Mouse (Mus musculus): Measurements from ENCODE around the gene Lonrf3.
A peak's percentile ranks its signal among the peaks of the same experiment; 100 is the strongest.

Gene Lonrf3

DNA sequence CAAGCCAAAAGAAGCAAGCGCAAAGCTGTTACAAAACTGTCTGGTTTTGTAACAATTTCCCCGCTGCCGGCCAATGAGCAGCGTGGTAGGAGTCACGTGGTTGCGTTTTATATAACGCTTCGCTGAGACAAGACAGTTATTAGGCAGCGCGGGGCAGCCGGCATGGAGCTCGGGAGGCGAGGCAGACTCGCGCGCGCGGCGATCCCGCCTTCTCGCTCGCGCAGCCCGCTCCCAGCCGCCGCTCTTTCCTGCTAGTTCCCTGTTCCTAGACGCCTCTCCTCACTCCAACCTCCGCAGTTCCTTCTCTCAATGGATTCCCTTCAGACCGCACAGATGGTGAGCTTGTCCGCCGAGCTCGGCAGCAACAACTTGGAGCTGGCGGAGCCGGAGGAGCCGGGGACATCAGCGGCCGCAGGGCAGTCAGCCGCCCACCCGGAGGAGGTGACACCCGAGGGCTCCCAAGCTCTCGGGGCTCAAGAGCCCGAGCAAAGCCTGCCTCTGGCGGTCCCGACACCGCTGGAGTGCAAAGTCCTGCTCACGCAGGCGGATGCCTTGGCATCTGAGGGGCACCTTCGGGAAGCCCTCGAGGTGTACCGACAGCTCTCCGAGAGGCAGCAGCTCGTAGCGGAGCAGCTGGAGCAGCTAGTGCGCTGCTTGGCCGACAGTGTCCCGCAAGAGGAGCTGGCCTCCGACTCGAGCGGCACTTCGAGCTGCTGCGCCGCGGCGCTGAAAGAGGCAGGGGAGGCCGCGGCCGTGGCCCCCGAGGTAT lies at the start of gene Lonrf3:
TSS of gene Lonrf3 (plus strand) at position 83 of the 769 bp plus-strand sequence.
- DNase-seq (ENCODE audit: extremely low spot score, low spot score): peak; percentile 54

GRCm38 (mm10) chrX:36278750-36279149 lies 49.4 kb upstream of the Lonrf3 start:
- no peak for DNase-seq (ENCODE audit: extremely low spot score, low spot score)

DNA sequence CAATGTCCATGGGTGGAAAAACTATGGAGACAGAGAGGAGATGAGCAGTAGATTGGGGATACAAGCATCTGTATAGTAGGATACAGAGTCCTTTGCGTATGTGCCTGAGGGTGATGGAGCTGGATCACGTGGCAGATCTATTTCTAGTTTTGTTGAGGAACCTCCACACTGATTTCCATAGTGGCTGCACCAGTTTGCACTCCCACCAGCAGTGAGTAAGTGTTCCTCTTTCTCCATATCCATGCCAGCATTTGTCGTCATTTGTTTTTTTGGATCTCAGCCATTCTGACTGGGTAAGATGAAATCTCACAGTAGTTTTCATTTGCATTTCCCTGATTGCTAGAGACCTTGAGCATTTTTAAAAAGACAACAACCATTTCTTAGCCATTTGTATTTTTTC lies 16.7 kb upstream of the Lonrf3 start:
- no peak for DNase-seq (ENCODE audit: extremely low spot score, low spot score)

- peak; percentile 24 for DNase-seq (ENCODE audit: extremely low spot score, low spot score)
These were observed 480 bp upstream of the Lonrf3 start for GRCm38 (mm10) chrX:36327491-36328255.

DNA sequence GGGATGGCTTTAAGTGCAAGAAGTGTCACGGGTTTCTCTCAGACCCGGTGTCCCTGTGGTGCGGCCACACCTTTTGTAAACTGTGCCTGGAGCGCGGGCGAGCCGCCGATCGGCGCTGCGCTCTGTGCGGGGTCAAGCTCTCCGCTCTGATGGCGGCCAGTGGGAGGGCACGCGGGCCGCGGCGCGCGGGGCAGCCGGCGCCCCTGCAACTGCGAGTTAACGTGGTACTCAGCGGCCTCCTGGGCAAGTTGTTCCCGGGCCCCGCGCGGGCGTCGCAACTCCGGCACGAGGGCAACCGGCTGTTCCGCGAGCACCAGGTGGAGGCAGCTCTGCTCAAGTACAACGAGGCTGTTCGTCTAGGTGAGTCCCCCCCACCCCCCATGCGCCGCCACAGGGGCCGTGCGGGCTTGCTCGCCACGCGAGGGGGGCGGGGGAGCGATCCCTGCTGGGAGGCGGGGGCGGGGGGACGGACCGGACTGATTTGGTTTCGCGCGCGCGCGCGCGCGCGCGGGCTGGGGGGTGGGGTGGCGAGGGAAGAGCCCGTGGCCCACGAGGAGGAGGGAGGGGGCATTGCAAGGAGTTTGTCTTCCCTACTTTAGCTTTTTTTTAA lies 992 bp downstream of the Lonrf3 start:
- DNase-seq (ENCODE audit: extremely low spot score, low spot score): peak; percentile 36

- peak; percentile 27 for DNase-seq (ENCODE audit: extremely low spot score, low spot score)
These were observed 1.8 kb downstream of the Lonrf3 start for GRCm38 (mm10) chrX:36329849-36330411.

DNA sequence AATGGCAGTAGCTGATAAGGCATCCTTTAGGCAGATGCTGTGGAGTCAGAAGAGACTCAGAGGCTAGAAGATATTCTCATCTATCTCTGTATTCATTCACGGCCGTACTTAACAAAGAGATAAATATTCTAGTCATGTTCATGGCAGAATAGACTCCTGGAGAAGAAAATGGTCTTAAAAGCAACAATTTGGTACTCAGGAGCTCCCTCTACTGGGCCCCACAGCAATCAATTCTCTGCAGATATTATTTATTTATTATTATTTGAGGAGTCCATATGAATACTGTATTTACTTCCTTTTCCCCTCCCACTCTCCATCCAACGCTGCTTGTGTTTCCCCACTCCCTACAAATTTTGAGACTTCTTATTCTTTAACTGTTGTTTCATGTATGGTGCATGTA lies 24.3 kb downstream of the Lonrf3 start:
- DNase-seq (ENCODE audit: extremely low spot score, low spot score): no peak

GRCm38 (mm10) chrX:36385340-36385739 lies 57.2 kb downstream of the Lonrf3 start:
- DNase-seq (ENCODE audit: extremely low spot score, low spot score): no peak

DNA sequence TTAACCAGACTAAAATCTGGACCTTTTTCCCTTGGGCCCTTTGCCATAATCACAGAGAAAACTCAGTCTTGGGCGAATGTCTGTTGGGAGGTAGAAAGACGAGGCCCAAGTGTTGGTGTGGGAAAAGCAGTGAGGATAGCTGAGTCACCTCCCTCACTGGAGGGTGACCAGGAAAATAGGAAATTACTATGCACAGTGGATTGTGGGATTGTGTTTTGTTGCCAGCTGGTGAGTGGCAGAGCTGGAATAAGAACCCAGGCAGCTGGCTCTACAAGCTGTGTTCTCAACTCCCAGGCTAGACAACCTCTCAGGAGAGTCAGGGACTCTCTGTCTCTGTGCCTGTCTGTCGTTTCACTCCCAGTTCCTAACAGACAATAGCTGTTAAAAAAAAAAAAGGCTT lies 61.8 kb downstream of the Lonrf3 start:
- DNase-seq (ENCODE audit: extremely low spot score, low spot score): no peak

DNA sequence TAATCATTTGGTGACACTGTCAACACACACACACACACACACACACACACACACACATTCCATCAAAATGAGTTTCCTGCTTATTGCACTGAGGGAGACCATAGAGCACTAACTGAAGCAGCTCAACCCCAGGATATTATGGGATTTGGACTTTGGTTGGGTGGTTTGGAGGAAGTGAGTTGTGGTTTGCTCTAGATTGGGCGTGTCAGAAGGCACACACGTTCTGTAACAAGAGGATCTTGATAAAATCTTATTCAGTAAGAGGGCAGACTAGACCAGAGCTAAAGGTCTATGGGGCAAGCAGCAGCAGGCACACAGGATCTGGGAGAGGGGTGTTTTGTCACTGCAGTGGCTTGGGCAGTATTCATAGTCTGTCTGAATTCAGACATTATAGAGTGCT lies 62.4 kb downstream of the Lonrf3 start:
- no peak for DNase-seq (ENCODE audit: extremely low spot score, low spot score)

- no peak for DNase-seq (ENCODE audit: extremely low spot score, low spot score)
These were observed 64.5 kb downstream of the Lonrf3 start for GRCm38 (mm10) chrX:36392672-36393071.

DNA sequence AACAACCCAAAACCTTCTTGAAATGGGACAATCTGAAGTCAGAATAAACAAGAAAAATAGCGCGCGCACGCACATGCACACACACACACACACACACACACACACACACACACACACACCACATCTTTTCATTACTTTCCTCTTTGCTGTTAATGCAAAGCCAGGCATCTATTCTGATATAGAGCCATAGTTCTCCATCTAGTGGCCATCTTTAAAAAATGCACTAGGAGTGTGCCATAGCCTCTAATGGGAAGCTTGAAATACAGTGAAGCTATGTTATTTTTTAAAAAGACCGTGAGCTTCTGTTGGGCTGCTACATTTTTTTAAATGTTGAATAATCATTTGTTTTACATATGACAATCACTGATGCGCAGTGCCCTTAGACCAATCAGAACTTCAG lies 65.1 kb downstream of the Lonrf3 start:
- DNase-seq (ENCODE audit: extremely low spot score, low spot score): no peak

DNA sequence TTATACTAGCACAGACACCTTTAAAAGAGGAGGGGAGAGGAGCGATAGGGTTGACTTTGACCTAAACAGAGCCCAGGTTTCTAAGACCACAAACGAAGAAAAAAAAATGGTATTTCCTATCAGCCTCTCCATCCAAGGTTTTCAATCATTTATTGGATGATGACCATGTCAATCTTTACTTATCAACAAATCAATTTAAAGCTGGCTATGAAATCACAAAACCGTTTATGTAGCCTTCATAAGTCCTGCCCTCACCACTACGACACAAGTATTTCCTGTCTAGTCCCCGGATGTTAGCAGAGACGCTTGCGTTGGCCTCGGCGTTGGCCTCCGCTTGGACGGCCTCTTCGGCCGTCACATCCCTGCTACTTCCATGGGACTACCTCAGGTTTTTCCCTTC lies 72.8 kb downstream of the Lonrf3 start, which contains the start of gene Gm6268:
TSS of gene Gm6268 (plus strand) at position 301 of the 400 bp plus-strand sequence.
- DNase-seq (ENCODE audit: extremely low spot score, low spot score): no peak

DNA sequence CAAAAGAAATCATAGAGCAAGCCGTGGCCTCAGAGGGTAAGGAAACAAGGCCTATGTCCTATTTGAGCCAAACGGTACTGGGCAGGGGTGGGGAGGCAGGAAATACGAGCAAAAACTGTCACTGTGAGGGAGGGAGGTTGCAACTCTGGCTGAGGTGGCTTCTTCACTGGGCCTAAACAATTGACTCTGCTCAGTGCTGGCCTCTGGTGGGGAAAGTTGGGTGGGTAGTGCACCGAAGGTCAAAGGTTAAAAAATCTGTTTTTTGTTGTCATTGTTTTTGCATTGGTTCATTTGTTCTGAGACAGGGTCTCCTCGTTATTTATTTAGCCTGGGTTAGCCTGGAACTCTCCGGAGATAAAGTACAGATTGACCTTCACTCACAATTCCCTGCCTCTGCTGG lies 74.2 kb downstream of the Lonrf3 start:
- no peak for DNase-seq (ENCODE audit: extremely low spot score, low spot score)

All from neural tube, embryonic 10.5 days (tissue).